Mouse (Mus musculus) urinary bladder, adult 2 months (tissue): ENCODE results near the gene Gxylt1. TPM values are rescaled to one million over a fixed set of nuclear protein-coding genes. Genes with fewer than 3 reads are reported as not detected.
A peak's percentile ranks its signal among the peaks of the same experiment; 100 is the strongest.
"Not testable (repeated sequence)": the region's sequence is repeated elsewhere in the genome, so short reads cannot be mapped to it uniquely, and the experiment has no call there.

Experiments used
- DNase-seq: peaks from one replicate; pipeline ENCODE4 v3.0.0; 2022; ENCODE audit warnings: low spot score
- polyA plus RNA-seq: library from polyadenylated mRNA; depleted of rRNA; stranded (reverse); fragments of >200 nt; gene quantifications from 2 replicates; pipeline ENCODE4 v1.2.3, GENCODE M21; 2012; rRNA removed

Gene Gxylt1
- 5.9 and 8.2 TPM in 2 replicates for polyA plus RNA-seq

GRCm38 (mm10) chr15:93274679-93275583, at the start of gene Gxylt1:
TSS of gene Gxylt1 (minus strand) at chr15:93275179.
- peak; percentile 98 for DNase-seq

GRCm38 (mm10) chr15:93318781-93319180, 43.8 kb upstream of the Gxylt1 start:
- DNase-seq, result no peak

- DNase-seq, result not testable (repeated sequence)
Observed at GRCm38 (mm10) chr15:93310304-93310703, 35.3 kb upstream of the Gxylt1 start.

GRCm38 (mm10) chr15:93298197-93298596, 23.2 kb upstream of the Gxylt1 start:
- DNase-seq, result no peak

GRCm38 (mm10) chr15:93294483-93294882, 19.5 kb upstream of the Gxylt1 start:
- no peak for DNase-seq

- no peak for DNase-seq
Observed at GRCm38 (mm10) chr15:93288321-93288720, 13.3 kb upstream of the Gxylt1 start.

- DNase-seq, result no peak
Observed at GRCm38 (mm10) chr15:93287628-93288027, 12.6 kb upstream of the Gxylt1 start.

GRCm38 (mm10) chr15:93285244-93285643, 10.3 kb upstream of the Gxylt1 start:
- DNase-seq, result no peak

- DNase-seq, result no peak
Observed at GRCm38 (mm10) chr15:93284326-93284725, 9.3 kb upstream of the Gxylt1 start.

GRCm38 (mm10) chr15:93283349-93283748, 8.4 kb upstream of the Gxylt1 start:
- no peak for DNase-seq

GRCm38 (mm10) chr15:93276276-93276675, 1.3 kb upstream of the Gxylt1 start:
- DNase-seq, result no peak

GRCm38 (mm10) chr15:93275623-93276022, 644 bp upstream of the Gxylt1 start:
- DNase-seq, result no peak

- no peak for DNase-seq
Observed at GRCm38 (mm10) chr15:93273788-93274678, 946 bp downstream of the Gxylt1 start.

- no peak for DNase-seq
Observed at GRCm38 (mm10) chr15:93272948-93273347, 2.0 kb downstream of the Gxylt1 start.

GRCm38 (mm10) chr15:93270289-93270855, 4.6 kb downstream of the Gxylt1 start:
- DNase-seq, result no peak

- no peak for DNase-seq
Observed at GRCm38 (mm10) chr15:93269572-93269971, 5.4 kb downstream of the Gxylt1 start.

- DNase-seq, result no peak
Observed at GRCm38 (mm10) chr15:93268001-93268400, 7.0 kb downstream of the Gxylt1 start.

- DNase-seq, result no peak
Observed at GRCm38 (mm10) chr15:93267479-93267878, 7.5 kb downstream of the Gxylt1 start.

- no peak for DNase-seq
Observed at GRCm38 (mm10) chr15:93266361-93266760, 8.6 kb downstream of the Gxylt1 start.

- DNase-seq, result no peak
Observed at GRCm38 (mm10) chr15:93265728-93266127, 9.3 kb downstream of the Gxylt1 start.

GRCm38 (mm10) chr15:93265231-93265630, 9.7 kb downstream of the Gxylt1 start:
- no peak for DNase-seq

GRCm38 (mm10) chr15:93264221-93264620, 10.8 kb downstream of the Gxylt1 start:
- DNase-seq, result no peak
